Mouse (Mus musculus) urinary bladder, adult 2 months (tissue): Measurements from ENCODE around the gene Srsf6. TPM values are rescaled to one million over a fixed set of nuclear protein-coding genes. Genes with fewer than 3 reads are reported as not detected.

Experiments
- polyA plus RNA-seq: library from polyadenylated mRNA; depleted of rRNA; stranded (reverse); fragments of >200 nt; gene quantifications from 2 replicates; pipeline ENCODE4 v1.2.3, GENCODE M21; 2012; rRNA removed

The Srsf6 gene
- polyA plus RNA-seq, 1 experiment = 261 TPM

Other genes with a start within 250 kb of the Srsf6 start
- 0.37 and 0.54 TPM in 2 replicates for gene L3mbtl1, start 11.9 kb downstream of the Srsf6 start, polyA plus RNA-seq
- gene Sgk2, start 55.8 kb downstream of the Srsf6 start, polyA plus RNA-seq = 0.25 and 0.32 TPM in 2 replicates
- gene Ift52, start 85.8 kb downstream of the Srsf6 start, polyA plus RNA-seq = 41.2 and 45.7 TPM in 2 replicates
- gene Mybl2, start 123.2 kb downstream of the Srsf6 start, polyA plus RNA-seq = 2.5 and 3.2 TPM in 2 replicates
- gene Gtsf1l, start 156.3 kb downstream of the Srsf6 start, polyA plus RNA-seq = not detected in 2 replicates